Mouse (Mus musculus) mouse embryonic stem cell (cell line): ENCODE data around the gene Mrps18b.

Experiments used
- in situ Hi-C, 2 experiments: fragments of 300-500 bp; cut with MboI; formaldehyde crosslinking; loops; 1 replicate in 1 of 2; 3 replicates in 1 of 2; pipeline ENCODE4 v1.14.3; 2019 to 2020; ENCODE audit warnings: low sequenced_read_pairs in 2 of 2, low pct_unique_long_range_greater_than_20kb in 1 of 2, mixed read lengths in 1 of 2; ENCODE audit not compliant: unreplicated experiment in 1 of 2

Mrps18b gene

GRCm38 (mm10) chr17:35920384-35920783, 4.2 kb upstream of the Mrps18b start:
- in situ Hi-C loops = no loop called here

- in situ Hi-C loops = no loop called here
These were observed 3.7 kb upstream of the Mrps18b start for GRCm38 (mm10) chr17:35919864-35920301.

GRCm38 (mm10) chr17:35919060-35919715, 3.0 kb upstream of the Mrps18b start:
- in situ Hi-C loops = no loop called here

- in situ Hi-C loops = no loop called here
These were observed 2.3 kb upstream of the Mrps18b start for GRCm38 (mm10) chr17:35918276-35919059.

GRCm38 (mm10) chr17:35917463-35918251, 1.5 kb upstream of the Mrps18b start:
- in situ Hi-C loops = no loop called here

GRCm38 (mm10) chr17:35917143-35917462, 914 bp upstream of the Mrps18b start:
- in situ Hi-C loops = no loop called here

- in situ Hi-C loops = no loop called here
These were observed 472 bp downstream of the Mrps18b start for GRCm38 (mm10) chr17:35915538-35916296.

- in situ Hi-C loops = no loop called here
These were observed 1.2 kb downstream of the Mrps18b start for GRCm38 (mm10) chr17:35914975-35915374.

GRCm38 (mm10) chr17:35909919-35910369, 6.2 kb downstream of the Mrps18b start, which contains the start of gene Atat1:
TSS of gene Atat1 (minus strand) at chr17:35910075.
- in situ Hi-C loops = no loop called here

GRCm38 (mm10) chr17:35909186-35909918, 6.8 kb downstream of the Mrps18b start:
- in situ Hi-C loops = no loop called here

- in situ Hi-C loops = no loop called here
These were observed 8.6 kb downstream of the Mrps18b start for GRCm38 (mm10) chr17:35907609-35908008.

GRCm38 (mm10) chr17:35905587-35905986, 10.6 kb downstream of the Mrps18b start:
- in situ Hi-C loops = no loop called here

- in situ Hi-C loops = no loop called here
These were observed 12.2 kb downstream of the Mrps18b start for GRCm38 (mm10) chr17:35903992-35904355.

- in situ Hi-C loops = no loop called here
These were observed 12.7 kb downstream of the Mrps18b start for GRCm38 (mm10) chr17:35903343-35903991.

GRCm38 (mm10) chr17:35900636-35901035, 15.6 kb downstream of the Mrps18b start:
- in situ Hi-C loops = no loop called here

GRCm38 (mm10) chr17:35897644-35898573, 18.3 kb downstream of the Mrps18b start:
- in situ Hi-C loops = no loop called here
